Mouse (Mus musculus) erythroblast, embryonic 14.5 days (primary cell): Measurements from ENCODE around the gene H13.

Experiments
- GATA1 ChIP-seq: IDR thresholded peaks from 2 replicates; pipeline ENCODE4 v1.6.1; 2012; ENCODE audit warnings: low read length, inconsistent platforms, mixed read lengths
- TAL1 ChIP-seq: IDR thresholded peaks from 3 replicates; pipeline ENCODE4 v1.6.1; 2012; ENCODE audit warnings: low read length, inconsistent platforms, mixed read lengths

DNA sequence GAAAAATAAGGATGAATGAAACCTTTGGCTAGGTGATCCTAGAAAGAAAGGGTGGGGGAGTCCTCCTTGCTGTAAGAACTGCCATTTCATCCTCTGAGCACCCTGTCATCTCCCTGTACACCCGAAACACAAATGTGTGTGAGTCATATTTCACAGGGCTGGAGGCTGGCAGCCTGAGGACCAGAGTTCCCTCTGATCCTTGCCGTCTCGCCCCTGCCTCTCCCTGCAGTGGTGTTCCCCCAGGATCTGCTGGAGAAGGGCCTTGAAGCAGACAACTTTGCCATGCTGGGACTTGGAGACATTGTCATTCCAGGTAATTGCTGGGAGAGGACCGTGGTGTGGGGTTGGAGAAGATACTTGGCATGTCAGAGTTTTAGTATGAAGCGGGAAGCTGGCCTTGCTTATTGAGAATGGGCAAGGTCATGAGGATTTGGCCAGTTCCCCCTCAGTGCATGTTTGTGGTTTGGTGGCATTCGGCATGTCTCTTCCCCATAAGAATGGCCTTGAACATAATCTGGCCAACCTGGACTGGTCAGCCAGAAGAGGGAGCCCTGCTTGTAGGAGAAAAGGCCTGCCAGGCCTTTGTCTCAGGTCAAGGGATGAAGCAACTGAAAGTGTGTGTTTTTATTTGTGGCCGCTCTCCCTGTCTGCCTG lies 22.4 kb downstream of the H13 start:
- TF ChIP-seq GATA1 = no peak
- no peak for TF ChIP-seq TAL1
